Mouse (Mus musculus): ENCODE measurements around the gene Atg14. TPM values are rescaled to one million over a fixed set of nuclear protein-coding genes. Genes with fewer than 3 reads are reported as not detected.

Gene Atg14
- polyA plus RNA-seq, 1 experiment, result 10.9 TPM

DNA sequence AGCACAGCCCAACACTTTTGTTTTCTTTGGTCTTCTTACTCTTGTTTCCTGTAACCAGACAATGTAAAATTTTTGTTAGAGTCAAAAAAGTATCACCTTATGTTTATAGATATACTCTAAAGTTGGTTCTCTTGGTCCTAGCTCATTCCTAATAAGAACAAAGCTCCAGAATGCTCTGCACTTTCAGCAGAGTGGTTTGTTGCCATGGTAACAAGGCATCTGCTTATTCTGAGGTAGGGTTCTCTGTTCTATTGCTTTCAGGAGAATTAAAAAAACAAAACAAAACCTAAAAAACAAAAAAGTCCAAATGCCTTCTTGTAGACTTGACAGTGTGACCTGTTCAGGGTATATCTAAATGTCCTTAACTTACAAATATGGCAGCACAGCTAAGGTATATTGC lies 62.4 kb downstream of the Atg14 start:
- DNase-seq (ENCODE audit: low spot score), result no peak

DNA sequence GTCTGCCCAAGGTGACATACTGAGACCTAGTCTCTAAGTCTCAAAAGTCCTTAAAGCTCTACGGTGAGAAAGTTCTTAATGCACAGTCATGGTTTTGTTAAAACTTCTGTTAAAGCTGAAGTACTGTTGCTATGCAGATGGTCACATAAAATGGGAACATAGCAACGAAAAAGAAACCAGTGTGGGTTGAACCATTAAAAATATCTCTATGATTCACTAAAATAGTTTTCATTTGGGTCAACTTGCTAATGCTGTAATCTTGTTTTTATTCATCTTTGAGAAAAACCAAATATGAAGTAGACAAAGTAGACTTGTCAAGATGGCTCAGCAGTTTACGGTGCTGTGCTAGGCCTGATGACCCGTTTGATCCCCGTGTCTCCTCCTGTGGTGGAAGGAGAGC lies 63.8 kb downstream of the Atg14 start:
- no peak for DNase-seq (ENCODE audit: low spot score)

DNA sequence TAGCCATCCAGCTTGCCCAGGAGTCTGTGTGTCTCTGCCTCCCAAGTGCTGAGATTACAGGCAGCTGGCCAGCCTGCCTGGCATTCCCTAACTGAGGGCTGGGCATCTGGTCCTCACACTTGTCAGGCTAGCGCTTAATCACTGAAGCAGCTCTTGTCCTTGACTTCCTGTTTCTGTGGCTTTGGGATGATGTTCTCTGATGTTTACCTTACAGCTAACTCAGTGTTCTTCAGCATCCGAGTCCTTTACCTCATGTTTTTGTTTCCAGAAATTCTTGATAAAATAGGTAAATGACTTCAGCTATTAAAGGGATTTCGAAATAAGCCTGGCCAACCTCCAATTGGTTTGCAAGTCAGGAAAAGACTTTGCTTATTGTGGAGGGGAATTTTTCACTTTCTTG lies 66.4 kb downstream of the Atg14 start:
- no peak for DNase-seq (ENCODE audit: low spot score)

DNA sequence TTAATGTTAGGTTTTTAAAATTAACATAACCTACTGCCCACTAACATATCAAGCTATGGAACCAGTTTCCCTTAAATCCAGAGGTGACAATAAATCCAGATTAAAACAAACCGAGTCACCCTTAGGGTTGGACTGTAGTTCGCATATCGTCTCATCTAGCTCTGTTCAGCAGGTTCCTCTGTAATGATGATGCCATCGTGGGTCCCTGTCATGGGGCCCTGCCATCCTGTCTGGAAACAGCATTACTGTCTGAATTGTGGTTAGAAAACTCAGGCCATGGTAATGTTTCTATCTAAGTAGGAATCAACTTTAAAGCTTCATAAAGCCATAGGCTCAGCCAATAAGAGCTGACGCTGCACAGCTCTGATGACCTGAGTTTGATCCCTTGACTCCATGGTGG lies 71.8 kb downstream of the Atg14 start:
- no peak for DNase-seq (ENCODE audit: low spot score)

DNA sequence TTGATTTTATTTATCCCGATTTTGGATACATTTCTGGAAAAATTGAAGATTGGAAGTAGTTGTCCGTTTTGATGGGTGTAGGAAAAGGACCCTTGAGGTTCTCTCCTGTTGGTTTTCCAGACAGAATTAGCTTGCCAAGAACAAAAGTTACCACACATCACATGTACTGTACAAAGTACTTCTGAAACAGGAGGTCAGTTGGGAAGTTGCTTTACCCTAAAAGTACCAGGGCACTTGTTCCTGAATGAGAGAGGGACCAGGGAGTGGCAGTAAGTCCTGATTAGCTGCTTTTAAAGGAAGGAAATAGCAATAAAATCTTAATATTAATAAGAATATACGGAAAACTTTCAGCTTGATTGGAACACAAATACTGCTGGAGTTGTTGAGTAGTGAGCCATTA lies 73.3 kb downstream of the Atg14 start:
- no peak for DNase-seq (ENCODE audit: low spot score)

DNA sequence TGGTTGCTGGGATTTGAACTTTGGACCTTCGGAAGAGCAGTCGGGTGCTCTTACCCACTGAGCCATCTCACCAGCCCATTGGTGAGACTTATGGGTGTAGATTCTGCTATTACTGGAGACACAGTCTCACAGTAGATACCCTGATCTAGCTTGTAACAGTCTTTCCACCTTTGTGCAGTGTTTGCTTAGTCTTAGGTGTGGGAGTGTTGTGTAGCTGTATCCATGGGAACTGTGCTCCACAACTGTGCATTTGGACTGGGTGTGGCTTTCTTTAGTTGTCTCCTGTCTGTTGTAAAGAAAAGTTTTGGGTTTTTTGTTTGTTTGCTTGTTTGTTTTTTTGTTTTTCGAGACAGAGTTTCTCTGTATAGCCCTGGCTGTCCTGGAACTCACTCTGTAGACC lies 74.5 kb downstream of the Atg14 start:
- no peak for DNase-seq (ENCODE audit: low spot score)

DNA sequence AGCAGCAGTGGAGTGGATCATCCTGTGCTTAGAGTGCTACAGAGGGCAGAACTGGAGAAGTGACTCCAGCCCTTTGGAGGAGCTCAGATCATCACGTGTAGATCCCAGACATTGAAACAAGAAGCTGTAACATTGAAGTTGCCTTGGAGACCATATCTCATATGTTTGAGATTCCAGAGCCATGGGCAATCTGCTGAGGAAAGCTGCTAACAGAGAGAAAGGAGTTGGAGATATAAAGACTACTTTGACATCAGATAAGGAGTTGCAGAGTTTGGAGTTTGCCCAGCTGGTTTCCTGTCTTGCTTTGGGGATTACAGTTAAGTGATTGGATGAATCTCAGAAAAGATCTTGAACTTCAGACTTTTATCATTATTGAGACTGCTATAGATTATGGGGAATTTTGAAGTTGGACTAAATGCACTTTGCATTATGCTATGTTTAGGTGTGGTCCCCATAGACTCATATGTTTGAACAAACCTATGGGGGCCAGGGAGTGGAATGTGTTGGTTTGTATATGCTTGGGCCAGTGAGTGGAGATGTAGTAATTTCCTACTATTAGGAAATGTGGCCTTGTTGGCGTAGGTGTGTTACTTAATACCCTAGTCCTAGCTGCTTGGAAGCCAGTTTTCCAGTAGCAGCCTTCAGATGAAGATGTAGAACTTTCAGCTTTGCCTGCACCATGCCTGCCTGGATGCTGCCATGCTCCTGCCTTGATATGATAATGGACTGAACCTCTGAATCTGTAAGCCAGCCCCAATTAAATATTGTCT lies 76.7 kb downstream of the Atg14 start:
- no peak for DNase-seq (ENCODE audit: low spot score)

Other genes with a start within 250 kb of the Atg14 start
- gene Lgals3, start 202.9 kb downstream of the Atg14 start, polyA plus RNA-seq (2012; rRNA removed), result 252 and 279 TPM in 2 replicates
- 2.4 and 2.8 TPM in 2 replicates for gene Dlgap5, start 152.2 kb downstream of the Atg14 start, polyA plus RNA-seq (2012; rRNA removed)
- gene Fbxo34, start 120.2 kb downstream of the Atg14 start, polyA plus RNA-seq (2012; rRNA removed), result 14.4 and 16.0 TPM in 2 replicates
- 50.8 and 54.8 TPM in 2 replicates for gene Ktn1, start 77.8 kb upstream of the Atg14 start, polyA plus RNA-seq (2012; rRNA removed)